Mouse (Mus musculus) cortical plate, adult 2 months (tissue): ENCODE measurements at regions not wholly inside any gene's neighbourhood (a gene's known extent, or its start where the extent isn't known, plus 50 kb on each side); places are given as distances from the start of the nearest gene placed in this dataset.

ENCODE experiments used
- CTCF ChIP-seq: fragments of 200-500 bp; IDR thresholded peaks from 2 replicates; pipeline ENCODE4 v1.5.1; 2011; ENCODE audit warnings: mild to moderate bottlenecking, control low read depth, low read length; ENCODE audit not compliant: insufficient read depth; ENCODE audit errors: extremely low read depth
- POLR2A ChIP-seq: fragments of 200-500 bp; IDR thresholded peaks from 2 replicates; pipeline ENCODE4 v1.6.1; 2011; ENCODE audit warnings: mild to moderate bottlenecking, low read length, control low read depth; ENCODE audit not compliant: insufficient read depth; ENCODE audit errors: extremely low read depth

DNA sequence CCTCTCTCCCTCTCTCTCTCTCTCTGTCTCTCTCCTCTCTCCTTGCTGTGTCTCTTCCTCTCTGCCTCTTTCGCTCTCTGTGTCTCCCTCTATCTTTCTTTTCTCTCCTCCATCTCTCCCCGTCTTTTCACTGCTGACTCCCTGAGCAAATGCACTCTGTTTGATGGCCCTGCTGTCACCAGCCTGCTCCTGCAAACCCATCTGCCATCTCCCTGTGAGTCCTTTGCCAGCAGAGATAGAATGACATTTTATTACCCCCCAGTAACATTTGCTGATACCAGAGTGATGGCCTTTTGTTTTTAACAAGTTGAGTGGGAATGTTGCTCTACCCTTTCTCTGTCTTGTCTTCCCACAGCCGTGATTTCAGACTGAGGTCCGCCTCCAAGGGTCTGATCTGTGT is 436.6 kb downstream of the Tmem132b start:
- TF ChIP-seq CTCF (no peak), POLR2A (no peak)
